Comparison of ENCODE assay signal across 15 mouse cellular contexts in the genomic region with DNA sequence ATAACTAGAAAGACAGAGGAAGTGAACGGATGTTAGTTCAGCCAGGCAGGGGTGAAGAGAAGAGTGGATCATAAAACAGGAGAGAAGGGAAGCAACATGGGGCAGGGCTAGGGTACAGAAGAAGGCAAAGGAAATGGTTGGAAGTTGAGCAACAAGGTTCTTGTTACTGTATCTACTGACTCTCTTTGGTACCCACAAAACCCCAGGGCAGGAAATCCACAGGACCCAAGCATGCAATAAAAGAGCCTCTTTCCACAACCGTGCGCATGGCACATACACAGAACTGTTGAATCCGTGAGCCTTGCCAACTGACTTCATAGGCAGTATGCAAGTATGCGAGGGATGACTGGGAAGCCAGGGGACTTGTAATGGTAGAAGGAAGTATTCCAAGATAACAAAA.
"Had no signal": no experiment of that assay in that cellular context is flagged by ENCODE, and none has a peak within 500 bp of the region (broad histone marks: within the 10 kb centered on the region; RNA-seq: fewer than 3 reads in every experiment).

No protein-coding gene starts in this region.

- DNase-seq: liver, postnatal 0 days; lung, adult 2 months; lung, postnatal 14 days; lung, postnatal 36 days; retina, postnatal 1 day; right cerebral cortex, adult 18-20 months; right cerebral cortex, postnatal 25 days; right cerebral cortex, postnatal 4 days; spleen, adult 18-20 months; thymus, adult 18-20 months; thymus, postnatal 14 days; thymus, postnatal 36 days had no signal

- ATAC-seq: liver, postnatal 0 days; lung, postnatal 0 days; midbrain, embryonic 13.5 days; midbrain, embryonic 15.5 days had no signal
